Comparison of ENCODE assay signal across 8 mouse cellular contexts in the genomic region with DNA sequence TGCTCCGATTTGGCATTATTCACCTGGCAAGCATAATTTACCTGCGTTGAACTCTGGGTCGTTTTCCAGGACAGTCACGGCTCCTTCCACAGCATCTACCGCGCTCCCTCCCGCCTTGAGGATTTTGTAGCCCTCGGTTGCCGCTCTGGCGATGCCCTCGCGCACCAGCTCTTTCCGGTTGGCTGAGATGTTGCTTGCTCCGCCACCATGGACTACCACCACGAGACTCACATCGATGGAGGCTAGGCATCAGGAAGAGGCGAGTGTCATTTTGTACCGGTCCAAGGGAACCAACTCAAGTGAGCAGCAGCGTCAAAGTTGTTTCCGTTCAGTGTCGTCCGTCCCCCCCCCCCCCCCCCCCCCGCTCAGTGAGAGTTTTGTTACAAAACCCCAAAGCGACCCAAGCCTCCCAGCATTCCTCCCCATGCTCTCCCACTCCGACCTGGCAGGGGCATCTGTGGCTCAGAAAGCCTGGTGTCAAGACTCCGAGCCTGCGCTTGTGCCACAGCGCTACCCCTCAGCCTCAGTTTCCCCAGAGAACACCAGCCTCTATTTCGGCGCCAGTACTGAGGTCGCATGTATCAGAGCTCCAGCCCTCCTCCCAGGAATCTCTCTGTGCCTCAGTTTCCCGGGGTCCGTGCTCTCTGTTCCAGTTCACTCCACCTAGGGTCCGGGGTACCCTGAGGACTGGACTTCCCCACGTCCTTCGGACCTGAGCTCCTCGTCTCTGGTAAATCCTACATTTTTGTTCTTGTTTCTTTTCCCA. TPM values are rescaled to one million over a fixed set of nuclear protein-coding genes. Genes with fewer than 3 reads are reported as not detected.
A peak's percentile ranks its signal among the peaks of the same experiment; 100 is the strongest.
DNase-seq lines count a peak whose midpoint lies in the region; ATAC-seq and TF ChIP-seq lines count a peak whose summit lies in the region.

No protein-coding gene starts in this region.

- peak overlapping the region; percentile 96 for H3K4me2 ChIP-seq in hindbrain, embryonic 16.5 days (ENCODE audit: low read length)
- peak overlapping the region; percentile 96 for H3K4me2 ChIP-seq in liver, embryonic 12.5 days

- H3K9me3 ChIP-seq in heart, embryonic 10.5 days = no peaks in the 10 kb centered on the region
- H3K9me3 ChIP-seq in hindbrain, embryonic 16.5 days (ENCODE audit: control insufficient read depth, low read length) = no peaks in the 10 kb centered on the region
- no peaks in the 10 kb centered on the region for H3K9me3 ChIP-seq in liver, embryonic 12.5 days (replicated peaks)

- peak overlapping the region; percentile 82 for H3K4me3 ChIP-seq in heart, embryonic 10.5 days
- H3K4me3 ChIP-seq in bone marrow, adult 2 months (replicated peaks; ENCODE audit: control insufficient read depth, low read depth, low read length) = peak overlapping the region; percentile 97
- peak overlapping the region; percentile 77 for H3K4me3 ChIP-seq in embryonic fibroblast, embryonic 13.5 days (ENCODE audit: insufficient read depth, low read length)
- peak overlapping the region; percentile 61 for H3K4me3 ChIP-seq in hindbrain, embryonic 16.5 days (ENCODE audit: low read length)
- H3K4me3 ChIP-seq in liver, embryonic 12.5 days = peak overlapping the region; percentile 79

- H3K9ac ChIP-seq in hindbrain, embryonic 16.5 days (ENCODE audit: low read depth, low read length) = peak overlapping the region; percentile 76
- peak overlapping the region; percentile 83 for H3K9ac ChIP-seq in liver, embryonic 12.5 days

- 2% methylated on average over 36 of the region's 37 CpGs for WGBS in heart, embryonic 10.5 days
- under 1% methylated on average over 37 of the region's 37 CpGs for WGBS in bone marrow, adult 2 months
- WGBS in hindbrain, embryonic 16.5 days = under 1% methylated on average over 35 of the region's 37 CpGs
- 2% methylated on average over 33 of the region's 37 CpGs for WGBS in liver, embryonic 12.5 days (ENCODE audit: insufficient replicate concordance)

- no peaks in the 10 kb centered on the region for H3K27me3 ChIP-seq in heart, embryonic 10.5 days (ENCODE audit: insufficient read depth, poor library complexity, severe bottlenecking)
- H3K27me3 ChIP-seq in hindbrain, embryonic 16.5 days (replicated peaks; ENCODE audit: control insufficient read depth, insufficient read depth, low read length) = no peaks in the 10 kb centered on the region
- no peaks in the 10 kb centered on the region for H3K27me3 ChIP-seq in liver, embryonic 12.5 days (replicated peaks)

- 0 out of 2 replicates have a peak, but pooled peaks cover 3% of the 10 kb centered on the region for H3K4me1 ChIP-seq in heart, embryonic 10.5 days
- peaks cover 1% of the 10 kb centered on the region; the same call in 1 of the 2 replicates for H3K4me1 ChIP-seq in bone marrow, adult 2 months (ENCODE audit: control insufficient read depth, insufficient read depth, low read length)
- H3K4me1 ChIP-seq in embryonic fibroblast, embryonic 13.5 days (ENCODE audit: control insufficient read depth, insufficient read depth, low read length) = no peaks in the 10 kb centered on the region
- H3K4me1 ChIP-seq in hindbrain, embryonic 16.5 days (ENCODE audit: control insufficient read depth, insufficient read depth, low read depth, low read length) = no peaks in the 10 kb centered on the region; the same call in 1 of the 2 replicates
- H3K4me1 ChIP-seq in liver, embryonic 12.5 days = peaks cover 29% of the 10 kb centered on the region

- no peaks in the 10 kb centered on the region for H3K36me3 ChIP-seq in heart, embryonic 10.5 days
- no peaks in the 10 kb centered on the region for H3K36me3 ChIP-seq in hindbrain, embryonic 16.5 days (ENCODE audit: control insufficient read depth, insufficient read depth, low read length)
- peaks cover 13% of the 10 kb centered on the region; the same call in 1 of the 2 replicates for H3K36me3 ChIP-seq in liver, embryonic 12.5 days

- H3K27ac ChIP-seq in heart, embryonic 10.5 days = peak overlapping the region; percentile 88
- peak overlapping the region; percentile 10 for H3K27ac ChIP-seq in bone marrow, adult 2 months (ENCODE audit: control insufficient read depth, insufficient read depth, low read depth, low read length, poor library complexity)
- H3K27ac ChIP-seq in embryonic fibroblast, embryonic 13.5 days (ENCODE audit: insufficient read depth, low read length) = no peak overlapping the region
- peak overlapping the region; percentile 66 for H3K27ac ChIP-seq in hindbrain, embryonic 16.5 days (ENCODE audit: low read depth, low read length)
- peak overlapping the region; percentile 36 for H3K27ac ChIP-seq in liver, embryonic 12.5 days

- peak; percentile 82 for ATAC-seq in hindbrain, embryonic 16.5 days
- peak; percentile 64 for ATAC-seq in liver, embryonic 12.5 days

- peak; percentile 18; the same call in 1 of the 2 replicates for TF ChIP-seq POLR2A in bone marrow, adult 2 months (IDR thresholded peaks at IDR 0.05; ENCODE audit: borderline replicate concordance, control insufficient read depth, low read depth, low read length)
- TF ChIP-seq POLR2A in embryonic fibroblast, embryonic 13.5 days (IDR thresholded peaks at IDR 0.05; ENCODE audit: low read depth, low read length) = no peak

- peak; percentile 78 for DNase-seq in heart, embryonic 10.5 days (ENCODE audit: low spot score)
- DNase-seq in heart, adult 8-10 months (ENCODE audit: low spot score) = no peak
- peak; percentile 64 for DNase-seq in naive thymus-derived CD4-positive, alpha-beta T cell, adult 2 months (ENCODE audit: low read depth)
- DNase-seq in thymus, postnatal 10 days (ENCODE audit: low spot score in 2 of 2) = peak; percentile 23 to 25

- TF ChIP-seq CTCF in bone marrow, adult 2 months (IDR thresholded peaks at IDR 0.05; ENCODE audit: control insufficient read depth, insufficient read depth, low read length) = no peak
- no peak for TF ChIP-seq CTCF in embryonic fibroblast, embryonic 13.5 days (IDR thresholded peaks at IDR 0.05; ENCODE audit: borderline replicate concordance, insufficient read depth, low read length)

RNA-seq across cellular contexts. Expression of a gene that starts 0.5 kb away (rescaled TPM):
- 11.7 and 14.4 TPM in 2 replicates for polyA plus RNA-seq in heart, embryonic 10.5 days (2016; fragmentation: Nextera tagmentation; extraction: Ambion mirVana)
- 10 to 100 TPM; 31.9 to 37.3 (median 37.2) TPM for total RNA-seq in heart, adult 8-10 months (2022)
- 8.9 and 12.4 TPM in 2 replicates for polyA plus RNA-seq in bone marrow, adult 2 months (2011; ENCODE audit: insufficient read depth, insufficient read length, low replicate concordance, missing spikeins)
- polyA plus RNA-seq in embryonic fibroblast, embryonic 13.5 days (2011; ENCODE audit: insufficient read length, low read depth, missing spikeins) = 2.8 and 3.3 TPM in 2 replicates
- polyA plus RNA-seq in hindbrain, embryonic 16.5 days (2015; fragmentation: Nextera tagmentation; extraction: Ambion mirVana) = 34.1 and 44.9 TPM in 2 replicates
- polyA plus RNA-seq in liver, embryonic 12.5 days (2016; fragmentation: Nextera tagmentation; extraction: Ambion mirVana) = 13.2 and 13.6 TPM in 2 replicates

RNA-seq across cellular contexts. Expression of a gene that starts 47.2 kb away (rescaled TPM):
- not detected in 2 replicates for polyA plus RNA-seq in heart, embryonic 10.5 days (2016; fragmentation: Nextera tagmentation; extraction: Ambion mirVana)
- total RNA-seq in heart, adult 8-10 months (2022) = 10 to 100 TPM in 1 of 4 experiments, not detected in 3; 44.8 TPM
- 37.7 TPM in 1 of 2 replicates, not detected in the other for polyA plus RNA-seq in bone marrow, adult 2 months (2011; ENCODE audit: insufficient read depth, insufficient read length, low replicate concordance, missing spikeins)
- polyA plus RNA-seq in embryonic fibroblast, embryonic 13.5 days (2011; ENCODE audit: insufficient read length, low read depth, missing spikeins) = not detected in 2 replicates
- not detected in 2 replicates for polyA plus RNA-seq in hindbrain, embryonic 16.5 days (2015; fragmentation: Nextera tagmentation; extraction: Ambion mirVana)
- not detected in 2 replicates for polyA plus RNA-seq in liver, embryonic 12.5 days (2016; fragmentation: Nextera tagmentation; extraction: Ambion mirVana)
